Comparison of ENCODE assay signal across 8 mouse cellular contexts in genomic region chr2:38658338-38658836, GRCm38 (mm10). TPM values are rescaled to one million over a fixed set of nuclear protein-coding genes. Genes with fewer than 3 reads are reported as not detected.
DNase-seq lines count a peak whose midpoint lies in the region; TF ChIP-seq lines count a peak whose summit lies in the region.

No protein-coding gene starts in this region.

- peak overlapping the region; percentile 53 for H3K4me3 ChIP-seq in cerebellum, adult 2 months (replicated peaks; ENCODE audit: insufficient read depth, low read depth, low read length)
- H3K4me3 ChIP-seq in hindbrain, embryonic 10.5 days: peak overlapping the region; percentile 56

- no peaks in the 10 kb centered on the region for H3K9me3 ChIP-seq in hindbrain, embryonic 10.5 days

- peak; percentile 84 for DNase-seq in Muller cell, postnatal 12 days (ENCODE audit: inconsistent ontology term)
- peak; percentile 71 to 82 for DNase-seq in cerebellum, adult 2 months
- peak; percentile 20 to 81 for DNase-seq in frontal cortex, adult 2 months (ENCODE audit: extremely low spot score in 1 of 2, low spot score in 1 of 2)
- DNase-seq in hindbrain, embryonic 10.5 days (ENCODE audit: low spot score): peak; percentile 88
- DNase-seq in layer of hippocampus, postnatal 14 days (ENCODE audit: low spot score in 2 of 2): peak; percentile 80 to 83
- peak; percentile 81 for DNase-seq in lung, postnatal 14 days
- peak; percentile 86 for DNase-seq in retina, postnatal 1 day
- DNase-seq in urinary bladder, postnatal 25 days (ENCODE audit: low spot score): peak; percentile 70

- 1% methylated on average over 25 of the region's 25 CpGs for WGBS in cerebellum, adult 2 months
- WGBS in hindbrain, embryonic 10.5 days: under 1% methylated on average over 25 of the region's 25 CpGs

- H3K27me3 ChIP-seq in cerebellum, adult 2 months (ENCODE audit: control insufficient read depth, insufficient read depth, low read length): no peaks in the 10 kb centered on the region
- H3K27me3 ChIP-seq in hindbrain, embryonic 10.5 days (ENCODE audit: insufficient read depth, poor library complexity, severe bottlenecking): peaks cover 11% of the 10 kb centered on the region; the same call in 1 of the 2 replicates

- peak; percentile 77 for TF ChIP-seq CTCF in cerebellum, adult 2 months (IDR thresholded peaks at IDR 0.05; ENCODE audit: borderline replicate concordance, insufficient read depth, low read depth, low read length)

- TF ChIP-seq POLR2A in cerebellum, adult 2 months (IDR thresholded peaks at IDR 0.05; ENCODE audit: borderline replicate concordance, insufficient read depth, low read length): no peak

- no peak overlapping the region for H3K27ac ChIP-seq in cerebellum, adult 2 months (ENCODE audit: insufficient read depth, low read length)
- peak overlapping the region; percentile 86 for H3K27ac ChIP-seq in hindbrain, embryonic 10.5 days

- no peaks in the 10 kb centered on the region for H3K36me3 ChIP-seq in hindbrain, embryonic 10.5 days

- peaks cover under 1% of the 10 kb centered on the region; the same call in 1 of the 2 replicates for H3K4me1 ChIP-seq in cerebellum, adult 2 months (ENCODE audit: control insufficient read depth, insufficient read depth, low read length)
- peaks cover 7% of the 10 kb centered on the region; the same call in 1 of the 2 replicates for H3K4me1 ChIP-seq in hindbrain, embryonic 10.5 days (replicated peaks)

RNA-seq across cellular contexts. Expression of gene Psmb7, which starts 14.5 kb away (rescaled TPM):
- 294 and 310 TPM in 2 replicates for polyA plus RNA-seq in cerebellum, adult 2 months (2012; rRNA removed)
- 227 and 234 TPM in 2 replicates for polyA plus RNA-seq in frontal cortex, adult 2 months (2012; rRNA removed)
- polyA plus RNA-seq in hindbrain, embryonic 10.5 days (2016; fragmentation: Nextera tagmentation; extraction: Ambion mirVana): 319 and 334 TPM in 2 replicates
- total RNA-seq in layer of hippocampus, postnatal 14 days (2021): 100 to 1,000 TPM; 237 to 245 TPM

RNA-seq across cellular contexts. Expression of gene Nr5a1, which starts 56.0 kb away (rescaled TPM):
- 0.05 TPM in 1 of 2 replicates, not detected in the other for polyA plus RNA-seq in cerebellum, adult 2 months (2012; rRNA removed)
- 0.06 and 0.11 TPM in 2 replicates for polyA plus RNA-seq in frontal cortex, adult 2 months (2012; rRNA removed)
- polyA plus RNA-seq in hindbrain, embryonic 10.5 days (2016; fragmentation: Nextera tagmentation; extraction: Ambion mirVana): 0.07 and 0.15 TPM in 2 replicates
- not detected for total RNA-seq in layer of hippocampus, postnatal 14 days (2021)
